Mouse (Mus musculus): Measurements from ENCODE around the gene Tmem108.
A peak's percentile ranks its signal among the peaks of the same experiment; 100 is the strongest.

- no peak for TF ChIP-seq CTCF (IDR thresholded peaks at IDR 0.05; ENCODE audit: low read depth)
- TF ChIP-seq EP300 (IDR thresholded peaks at IDR 0.05; ENCODE audit: low read depth): peak; percentile 87; the same call in 1 of the 2 replicates
These were observed 159.8 kb downstream of the Tmem108 start for GRCm38 (mm10) chr9:103601878-103602277.

All from heart, postnatal 0 days (tissue).